Comparison of ENCODE assay signal across 8 mouse cellular contexts in the genomic region with DNA sequence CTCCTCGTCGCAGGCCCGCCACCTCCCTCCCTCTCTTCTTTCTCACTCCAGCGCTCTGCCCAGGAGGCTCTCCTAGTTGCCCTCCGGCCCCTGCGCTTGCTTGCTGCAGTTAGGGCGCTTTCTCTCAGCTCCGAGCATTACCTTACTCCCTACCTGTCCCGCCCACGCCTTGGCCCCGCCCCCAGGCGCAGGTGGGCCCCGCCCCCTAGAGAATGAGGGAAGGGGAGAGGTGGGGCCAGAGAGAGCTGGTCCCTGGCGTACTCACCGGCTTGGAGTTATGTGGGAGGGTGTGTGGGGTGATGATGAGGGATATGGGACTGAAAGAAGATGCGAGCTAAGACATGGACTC. TPM values are rescaled to one million over a fixed set of nuclear protein-coding genes. Genes with fewer than 3 reads are reported as not detected.
DNase-seq lines count a peak whose midpoint lies in the region; ATAC-seq and TF ChIP-seq lines count a peak whose summit lies in the region.

No protein-coding gene starts in this region.

- no peaks in the 10 kb centered on the region for H3K27me3 ChIP-seq in stomach, postnatal 0 days (ENCODE audit: control insufficient read depth, insufficient read depth, low read length)

- H3K27ac ChIP-seq in brown adipose tissue, adult 24 weeks (replicated peaks; ENCODE audit: low read depth, low read length): no peak overlapping the region
- no peak overlapping the region for H3K27ac ChIP-seq in stomach, postnatal 0 days (replicated peaks)

- H3K9me3 ChIP-seq in stomach, postnatal 0 days (ENCODE audit: control insufficient read depth, low read length): no peaks in the 10 kb centered on the region

- 0 out of 2 replicates have a peak, but pooled peaks have one; percentile 5 for ATAC-seq in granulocyte monocyte progenitor cell, adult 5-6 weeks (replicated peaks; ENCODE audit: poor library complexity, severe bottlenecking)
- peak; percentile 88 for ATAC-seq in stomach, postnatal 0 days (ENCODE audit: low FRiP score, low TSS enrichment)

- no peak for TF ChIP-seq CTCF in stomach, postnatal 0 days (IDR thresholded peaks at IDR 0.05; ENCODE audit: low read depth)

- no peak for TF ChIP-seq EP300 in stomach, postnatal 0 days (optimal IDR thresholded peaks at IDR 0.05)

- H3K4me1 ChIP-seq in brown adipose tissue, adult 24 weeks (ENCODE audit: control insufficient read depth, insufficient read depth, insufficient read length, low read length): no peaks in the 10 kb centered on the region
- H3K4me1 ChIP-seq in stomach, postnatal 0 days (replicated peaks; ENCODE audit: control insufficient read depth, insufficient read depth): no peaks in the 10 kb centered on the region

- peak overlapping the region; percentile 67 for H3K9ac ChIP-seq in stomach, postnatal 0 days (ENCODE audit: low read length)

- H3K4me2 ChIP-seq in stomach, postnatal 0 days (replicated peaks; ENCODE audit: low read depth): peak overlapping the region; percentile 98

- no peaks in the 10 kb centered on the region for H3K36me3 ChIP-seq in stomach, postnatal 0 days (ENCODE audit: control insufficient read depth, insufficient read depth, low read length)

- peak; percentile 35 for DNase-seq in layer of hippocampus, adult 11-12 months (ENCODE audit: low spot score)
- DNase-seq in layer of hippocampus, adult 9-10 months (ENCODE audit: low spot score): no peak
- DNase-seq in kidney, postnatal 36 days: peak; percentile 86 to 92
- peak; percentile 67 for DNase-seq in lung, postnatal 14 days
- DNase-seq in stomach, postnatal 0 days (ENCODE audit: low spot score): peak; percentile 88
- DNase-seq in adipocyte (ENCODE audit: low spot score): no peak

- under 1% methylated on average over 14 of the region's 16 CpGs for WGBS in stomach, postnatal 0 days

- peak overlapping the region; percentile 55 for H3K4me3 ChIP-seq in brown adipose tissue, adult 24 weeks (ENCODE audit: insufficient read depth, low read depth, low read length)
- H3K4me3 ChIP-seq in stomach, postnatal 0 days (ENCODE audit: low read depth, low read length): peak overlapping the region; percentile 61

RNA-seq across cellular contexts. Expression of a gene that starts 0.4 kb away (rescaled TPM):
- not detected in 2 replicates for polyA plus RNA-seq in brown adipose tissue, adult 24 weeks (2012; ENCODE audit: insufficient read depth, insufficient read length, missing spikeins)
- not detected in 2 replicates for total RNA-seq in granulocyte monocyte progenitor cell, adult 5-6 weeks (2014; fragmentation: Nextera tagmentation)
- not detected in 2 replicates for total RNA-seq in granulocyte monocyte progenitor cell, adult 5-6 weeks (2017)
- polyA plus RNA-seq in stomach, postnatal 0 days (2015; fragmentation: Nextera tagmentation; extraction: Ambion mirVana): 0.74 and 0.85 TPM in 2 replicates

RNA-seq across cellular contexts. Expression of a gene that starts 0.6 kb away (rescaled TPM):
- polyA plus RNA-seq in brown adipose tissue, adult 24 weeks (2012; ENCODE audit: insufficient read depth, insufficient read length, missing spikeins): not detected in 2 replicates
- not detected in 2 replicates for total RNA-seq in granulocyte monocyte progenitor cell, adult 5-6 weeks (2014; fragmentation: Nextera tagmentation)
- total RNA-seq in granulocyte monocyte progenitor cell, adult 5-6 weeks (2017): not detected in 2 replicates
- 0.35 and 0.51 TPM in 2 replicates for polyA plus RNA-seq in stomach, postnatal 0 days (2015; fragmentation: Nextera tagmentation; extraction: Ambion mirVana)

Comparison
In these comparisons a context has a peak if more than half of its experiments do, and no peak if none do; other contexts are left out.
1. DNase-seq: peak in layer of hippocampus, adult 11-12 months (single experiment), kidney, postnatal 36 days (2 of 2), lung, postnatal 14 days (single experiment) and stomach, postnatal 0 days (single experiment); none in layer of hippocampus, adult 9-10 months (single experiment) and adipocyte (single experiment).